Mouse (Mus musculus) c-Kit-positive CD71-positive TER-119-positive erythroid progenitor cells, embryonic 14.5 days (primary cell): Measurements from ENCODE around the gene Snx30.

Experiments
- DNase-seq: peaks from one replicate; pipeline ENCODE4 v3.0.0-alpha.2; 2013; ENCODE audit warnings: low spot score

The Snx30 gene

DNA sequence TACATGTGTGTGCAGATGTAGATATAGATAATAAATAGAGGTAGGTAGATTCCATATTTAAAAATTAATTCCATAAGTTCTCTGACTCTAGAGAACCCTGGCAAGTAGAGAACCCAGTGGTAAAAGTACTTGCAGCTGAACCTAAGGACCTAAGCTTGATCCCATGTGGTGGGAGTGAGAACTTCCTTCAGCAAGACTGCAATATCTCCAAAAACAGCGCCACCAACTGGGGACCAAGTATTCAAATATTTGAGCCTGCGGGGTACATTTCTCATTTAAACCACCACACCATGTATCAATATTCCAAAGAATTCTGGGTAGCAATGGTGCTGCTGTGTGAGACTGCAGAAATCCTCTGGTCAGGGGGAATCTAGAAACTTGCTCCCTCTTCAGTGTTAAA, 11.5 kb upstream of the Snx30 start:
- DNase-seq: no peak

DNA sequence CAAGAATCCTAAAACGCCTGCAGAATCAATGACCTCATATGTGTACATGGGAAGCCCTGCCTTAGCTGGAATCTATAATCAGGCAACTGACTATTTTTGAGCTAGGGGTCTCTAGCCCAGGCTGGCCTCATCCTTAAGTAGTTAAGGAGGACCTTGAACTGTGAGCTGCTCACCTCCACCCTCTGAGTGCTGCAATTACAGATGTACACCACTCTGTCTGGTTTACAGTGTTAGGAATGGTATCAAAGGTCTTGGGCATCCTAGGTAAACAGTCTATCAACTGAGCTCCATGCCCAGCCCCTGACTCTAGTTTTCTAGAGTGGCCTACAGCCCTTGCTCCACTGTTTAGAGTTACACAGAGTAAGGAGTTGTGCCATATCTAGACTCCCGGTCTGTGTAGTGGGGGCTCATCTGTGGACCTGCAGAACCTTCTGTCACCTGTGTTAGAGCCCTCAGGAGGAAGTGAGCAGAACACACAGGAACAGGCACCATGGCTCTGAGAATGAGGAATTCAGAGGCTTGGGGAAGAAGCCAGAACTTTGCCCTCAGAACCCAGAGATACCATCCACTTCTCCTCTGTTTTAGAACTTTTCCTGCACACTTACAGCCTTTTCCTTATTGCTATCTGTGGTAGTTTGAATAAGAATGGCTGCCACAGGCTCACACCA, 9.7 kb upstream of the Snx30 start:
- DNase-seq: no peak

DNA sequence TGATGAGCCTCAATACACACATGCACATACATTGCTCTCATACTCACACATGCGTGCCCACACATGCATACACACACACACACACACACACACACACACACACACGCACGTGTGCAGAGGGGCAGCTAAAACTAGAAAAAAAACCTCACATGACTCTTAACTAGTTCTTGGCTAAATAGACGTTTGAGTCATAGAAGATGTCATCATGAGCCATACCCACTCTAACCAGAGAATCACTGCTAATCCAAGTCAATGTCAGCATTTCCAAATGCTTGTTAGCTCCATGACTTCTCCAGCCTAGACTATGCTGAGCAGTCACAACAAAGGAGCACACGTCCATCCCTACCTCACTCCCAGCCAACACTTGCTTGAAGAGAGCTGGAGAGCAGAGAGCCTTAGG, 5.5 kb upstream of the Snx30 start:
- DNase-seq: no peak

DNA sequence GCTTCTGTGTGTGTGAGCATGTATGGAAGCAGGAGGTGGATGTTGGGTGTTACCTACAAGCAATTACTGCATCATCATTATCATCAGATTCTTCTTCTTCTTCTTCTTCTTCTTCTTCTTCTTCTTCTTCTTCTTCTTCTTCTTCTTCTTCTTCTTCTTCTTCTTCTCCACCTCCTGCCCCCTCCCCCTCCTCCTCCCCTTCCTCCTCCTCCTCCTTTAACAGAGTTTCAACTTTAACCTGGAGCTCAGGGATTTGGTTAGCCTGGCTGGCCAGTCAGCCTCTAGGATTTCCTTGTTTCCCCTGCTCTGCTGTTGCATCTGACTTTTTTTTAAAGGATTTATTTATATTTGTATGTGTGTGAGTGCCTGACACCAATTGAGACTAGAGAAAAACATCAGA, 4.2 kb upstream of the Snx30 start, which contains the start of gene Inip:
Gene Inip, minus strand, starts transcription at position 101 of the 400 bp plus-strand sequence.
- no peak for DNase-seq

DNA sequence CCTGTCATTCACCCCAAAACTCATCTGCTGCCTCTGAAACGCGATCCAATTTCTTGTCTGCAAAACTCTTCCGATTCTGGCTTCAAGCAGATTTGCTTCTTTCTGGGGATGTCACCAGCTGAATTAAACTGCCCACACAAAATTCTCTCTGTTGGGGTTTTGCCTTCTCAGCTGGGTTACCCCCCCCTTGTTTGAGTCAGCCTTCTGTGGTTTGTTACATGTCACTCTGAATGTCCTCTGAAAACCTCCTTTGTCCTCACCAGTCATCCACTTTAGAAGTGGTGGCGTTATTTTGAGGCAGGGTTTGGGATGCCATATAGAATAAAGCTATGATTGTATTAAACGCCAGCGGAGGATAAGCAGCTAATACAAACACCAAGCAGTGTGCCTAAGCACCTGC, 3.5 kb upstream of the Snx30 start:
- DNase-seq: no peak

DNA sequence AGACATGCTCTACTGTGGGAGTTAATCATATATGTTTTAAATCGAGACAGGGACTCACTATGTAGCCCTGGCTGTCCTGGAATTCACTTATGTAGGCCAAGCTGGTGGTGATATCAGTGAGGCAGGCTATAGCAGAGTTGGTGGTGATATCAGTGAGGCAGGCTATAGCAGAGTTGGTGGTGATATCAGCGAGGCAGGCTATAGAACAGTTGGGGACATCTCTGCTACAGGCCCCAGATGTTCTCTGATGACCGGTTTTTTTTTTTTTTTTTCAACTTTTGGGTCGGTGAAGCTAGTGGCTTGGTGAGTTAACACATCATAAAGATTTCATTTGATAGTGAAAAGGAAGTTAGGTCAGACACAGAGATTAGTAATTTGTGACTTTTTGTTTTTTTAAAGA, 2.8 kb upstream of the Snx30 start:
- DNase-seq: no peak

DNA sequence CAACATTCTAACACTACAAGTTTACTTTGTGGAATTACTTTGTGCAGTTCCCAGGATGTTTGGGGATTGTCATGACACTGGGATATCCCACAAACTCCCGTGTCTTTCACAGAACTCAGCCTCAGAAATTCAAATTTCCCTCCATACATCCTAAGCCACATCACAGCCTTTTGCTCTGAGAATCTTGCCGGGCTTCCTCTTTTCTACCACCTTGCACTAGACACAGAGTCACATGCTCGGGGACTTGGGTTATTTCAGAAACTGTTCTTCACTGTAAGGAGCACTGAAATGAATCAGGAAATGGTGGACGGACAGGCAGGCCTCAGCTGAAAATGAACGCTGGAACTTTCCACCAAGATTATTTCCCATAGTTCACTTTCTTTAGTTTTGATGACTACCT, 2.3 kb upstream of the Snx30 start:
- no peak for DNase-seq

DNA sequence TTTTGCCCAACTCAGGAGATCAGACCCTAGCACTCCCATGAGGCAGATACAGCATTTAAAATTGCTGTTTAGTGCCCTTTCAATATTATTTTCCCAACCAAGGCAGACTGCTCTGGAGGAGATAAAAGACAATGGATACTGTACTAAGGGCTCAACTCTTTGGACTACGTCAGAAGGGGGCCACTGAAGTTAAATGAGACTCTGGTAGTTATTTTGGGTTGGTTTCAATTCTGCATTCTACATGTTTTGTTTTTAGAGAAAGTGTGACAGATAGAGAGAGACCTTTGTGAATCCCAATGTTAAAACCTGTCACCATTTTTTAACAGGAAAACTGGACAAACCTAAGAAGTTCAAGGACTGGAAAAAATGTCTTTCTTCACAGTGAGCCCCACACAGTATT, 886 bp upstream of the Snx30 start:
- DNase-seq: no peak

DNA sequence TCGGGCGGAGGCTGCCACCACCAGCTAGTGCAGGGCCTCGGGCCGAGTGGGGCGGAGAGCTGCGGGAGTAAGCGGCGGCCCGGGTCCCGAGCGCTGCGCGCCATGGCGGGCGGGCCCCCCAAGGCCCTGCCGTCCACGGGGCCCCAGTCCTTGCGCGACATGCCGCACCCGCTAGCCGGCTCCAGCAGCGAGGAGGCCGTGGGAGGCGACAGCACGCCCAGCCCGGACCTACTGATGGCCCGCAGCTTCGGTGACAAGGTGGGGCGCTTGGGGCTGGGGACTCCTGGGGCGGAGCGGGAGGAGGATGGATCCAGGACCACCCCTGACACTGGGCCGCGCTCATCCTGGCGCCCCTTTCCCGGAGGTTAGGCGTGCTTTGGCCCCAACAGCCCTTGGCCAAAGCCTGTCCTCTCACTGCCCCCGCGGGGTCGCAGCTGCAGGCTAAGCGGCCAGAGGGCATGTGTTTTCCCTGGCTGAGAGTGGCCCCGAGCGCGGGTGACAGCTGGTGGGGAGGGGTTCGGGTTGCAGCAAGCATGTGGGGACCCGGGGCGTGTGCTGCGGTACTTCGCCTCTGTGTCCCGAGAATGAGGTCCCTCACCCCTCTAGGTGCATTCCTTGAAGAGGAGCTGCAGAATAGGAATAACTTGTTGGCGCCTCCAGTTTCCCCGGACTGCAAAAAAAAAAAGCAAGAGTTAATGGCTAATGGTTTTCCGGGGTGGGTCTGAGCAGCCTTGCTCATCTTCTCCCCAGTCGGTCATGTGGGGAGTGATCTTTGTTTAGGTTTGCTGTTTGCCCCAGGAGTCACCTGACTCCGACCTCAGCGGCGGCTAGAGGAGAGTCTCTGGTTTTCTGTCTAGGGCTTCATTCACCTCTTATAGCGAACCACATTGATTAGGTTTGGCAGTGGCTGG, 583 bp downstream of the Snx30 start:
- no peak for DNase-seq

DNA sequence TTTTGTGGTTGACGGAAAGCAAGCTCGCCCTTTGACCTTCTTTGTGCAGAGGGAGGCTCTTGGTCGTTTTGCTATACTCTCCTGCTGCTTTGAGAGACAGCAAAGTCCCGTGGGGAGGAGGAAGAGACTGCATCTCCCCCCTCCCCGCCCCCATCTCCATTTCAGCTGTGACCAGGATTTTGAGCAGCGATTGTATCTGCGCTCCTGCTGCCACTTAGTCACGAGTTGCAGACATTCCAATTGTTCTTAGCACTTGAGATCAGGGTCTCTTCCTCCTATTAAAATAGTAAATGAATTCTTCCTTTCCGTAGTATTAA, 1.2 kb downstream of the Snx30 start:
- no peak for DNase-seq

DNA sequence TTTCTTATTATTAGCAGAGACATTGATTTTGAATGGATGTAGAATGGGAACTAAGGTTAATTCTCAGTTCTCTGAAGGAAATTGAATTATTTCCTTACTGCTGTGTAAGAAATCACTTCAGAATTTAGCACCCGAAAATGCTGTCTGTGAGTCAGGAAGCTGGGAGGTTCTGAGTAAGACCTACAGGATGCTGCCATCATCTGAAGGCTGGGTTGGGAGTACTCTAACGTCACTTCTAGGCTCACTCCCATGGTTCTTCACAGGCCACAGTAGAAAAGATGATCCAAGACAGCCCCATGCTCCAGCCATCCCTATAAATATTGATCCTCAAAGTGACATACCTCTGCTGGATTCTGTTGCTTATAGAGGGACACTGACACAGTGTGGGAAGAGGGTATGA, 1.9 kb downstream of the Snx30 start:
- DNase-seq: no peak

DNA sequence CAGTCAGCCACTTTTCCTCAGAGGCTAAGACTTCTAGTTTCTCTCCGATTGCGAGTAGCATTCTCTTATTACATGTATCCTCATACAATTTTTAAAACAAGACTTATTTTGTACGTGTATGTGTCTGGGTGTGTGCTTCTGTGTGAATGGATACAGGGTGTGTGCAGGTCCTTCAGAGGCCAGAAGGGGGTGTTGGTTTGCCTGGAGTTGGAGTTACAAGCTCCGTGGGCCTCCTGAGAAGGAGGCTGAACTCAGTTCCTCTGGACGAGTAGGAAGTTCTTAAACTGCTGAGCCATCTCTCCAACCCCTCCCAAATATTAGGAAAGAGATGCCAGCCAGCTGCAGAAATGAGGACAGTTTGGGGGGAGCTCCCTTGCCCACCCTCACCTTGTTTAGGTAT, 2.8 kb downstream of the Snx30 start:
- DNase-seq: no peak

DNA sequence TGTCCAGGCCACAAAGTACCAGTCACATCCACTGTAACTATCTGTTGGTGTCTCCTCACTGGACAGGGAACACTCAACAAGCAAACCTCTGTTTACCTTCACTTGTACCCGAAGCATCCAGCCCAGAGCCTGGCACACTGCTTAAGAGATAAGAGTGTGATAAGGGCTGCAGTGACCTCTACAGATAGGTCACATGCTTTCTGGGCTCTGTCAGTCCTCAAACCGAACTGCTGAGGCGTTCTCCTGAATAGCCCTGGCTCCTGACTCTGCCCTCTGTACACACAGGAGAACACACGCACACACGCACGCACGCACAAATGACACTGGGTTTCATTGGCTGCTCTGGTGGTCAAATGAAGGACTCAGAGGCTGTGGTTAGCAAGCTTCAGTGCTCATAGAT, 8.5 kb downstream of the Snx30 start:
- DNase-seq: no peak

DNA sequence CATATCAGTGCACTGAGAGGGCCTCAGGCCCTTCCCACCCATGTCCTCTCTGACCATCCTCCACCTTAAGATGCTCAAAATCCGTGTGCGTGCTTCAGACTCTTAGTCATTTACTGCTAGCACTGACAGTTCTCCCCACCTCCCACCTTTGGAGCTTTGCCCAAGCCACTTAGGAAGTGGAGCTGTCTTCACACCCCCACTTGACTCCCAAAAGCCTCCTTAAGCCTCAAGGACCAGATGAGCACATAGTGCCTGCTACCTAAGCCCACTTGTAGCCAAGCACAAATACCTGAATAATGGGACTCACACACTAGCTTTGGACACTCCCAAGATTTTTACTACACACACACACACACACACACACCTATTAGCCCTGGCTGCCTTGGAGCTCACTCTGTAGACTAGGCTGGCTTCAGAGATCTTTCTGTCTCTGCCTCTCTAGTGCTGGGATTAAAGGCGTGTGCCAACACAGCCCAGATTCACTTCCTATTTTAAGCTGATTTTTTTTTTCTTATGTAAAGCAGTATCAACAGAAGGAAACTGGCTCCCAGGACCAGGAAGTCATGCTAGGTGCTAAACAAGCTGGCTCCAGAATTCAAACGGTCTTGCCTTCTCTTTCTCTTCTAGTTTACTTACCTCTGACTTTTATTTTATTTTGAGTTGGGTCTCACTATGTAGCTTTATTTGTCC, 9.6 kb downstream of the Snx30 start:
- no peak for DNase-seq

DNA sequence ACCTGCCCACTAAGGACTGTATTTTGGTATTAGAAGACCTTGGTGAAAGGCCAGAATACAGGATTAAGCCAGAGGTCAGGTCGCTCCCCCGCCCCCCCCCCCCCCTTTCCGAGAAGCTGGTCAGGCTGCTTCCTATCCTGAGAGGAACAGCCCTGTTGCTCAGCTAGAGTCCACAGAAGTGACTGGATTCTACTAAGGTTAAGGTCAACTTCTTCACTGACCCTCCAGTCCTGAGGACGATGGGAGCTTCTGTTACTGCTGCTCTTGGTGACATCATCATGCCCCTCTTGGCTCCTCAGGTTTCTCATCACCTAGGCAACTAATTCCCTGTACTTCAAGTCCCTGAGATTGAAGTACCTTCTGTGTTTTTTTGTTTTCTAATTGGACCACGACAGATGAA, 10.4 kb downstream of the Snx30 start:
- no peak for DNase-seq

DNA sequence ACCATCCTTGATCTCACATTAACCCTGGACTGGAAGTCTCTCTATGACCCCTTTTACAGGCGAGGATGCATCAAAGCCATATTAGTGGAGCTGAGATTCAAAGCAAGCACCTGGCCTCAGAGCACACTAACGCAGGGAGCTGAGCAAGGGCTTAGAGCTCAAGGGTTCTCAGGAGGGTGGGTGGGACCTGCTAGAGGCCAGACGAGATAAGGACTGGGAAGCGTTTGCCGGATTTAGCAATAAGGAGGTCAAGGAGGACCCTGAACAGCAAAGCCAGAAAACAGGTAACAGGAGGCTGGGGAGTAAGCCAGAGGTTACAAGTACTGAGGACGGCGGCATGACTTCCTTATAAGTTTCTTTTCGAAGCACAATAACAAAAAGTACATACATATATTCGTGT, 10.8 kb downstream of the Snx30 start:
- DNase-seq: no peak

DNA sequence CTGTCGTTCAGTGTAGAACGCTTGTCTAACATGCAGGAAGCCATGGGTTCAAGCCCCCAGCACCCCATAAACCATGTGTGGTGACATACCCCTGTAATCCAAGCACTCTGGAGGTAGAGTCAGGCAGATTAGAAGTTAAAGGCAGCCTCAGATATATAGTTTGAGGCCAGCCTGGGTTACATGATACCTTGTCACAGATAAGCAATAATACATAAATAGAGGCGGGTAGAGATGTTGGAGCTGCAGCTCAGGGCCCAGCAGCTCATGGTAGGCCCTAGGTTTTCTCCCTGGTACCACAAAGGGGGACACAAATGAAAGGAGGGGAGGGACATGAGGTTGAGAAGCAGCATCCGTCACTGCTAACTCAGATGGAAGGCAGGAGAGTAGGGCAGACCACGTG, 12.2 kb downstream of the Snx30 start:
- DNase-seq: no peak

DNA sequence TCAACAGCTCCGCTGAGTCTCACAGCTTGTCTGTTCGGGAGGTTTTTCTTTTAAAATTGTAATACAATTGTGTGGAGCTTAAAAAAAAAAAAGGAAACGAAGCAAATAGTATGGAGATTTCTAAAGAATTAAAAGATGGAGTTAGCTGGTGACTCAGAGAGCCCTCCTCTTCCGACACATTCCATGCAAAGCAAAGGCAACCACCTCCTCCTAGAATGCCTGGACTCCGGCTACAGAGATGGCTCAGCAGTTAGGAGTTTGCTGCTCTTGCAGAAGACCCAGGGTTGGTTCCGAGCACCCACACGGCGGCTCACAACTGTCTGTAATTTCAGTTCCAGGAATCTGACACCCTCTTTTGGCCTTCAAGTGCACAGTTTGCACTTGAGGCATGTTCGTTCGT, 12.9 kb downstream of the Snx30 start:
- no peak for DNase-seq

DNA sequence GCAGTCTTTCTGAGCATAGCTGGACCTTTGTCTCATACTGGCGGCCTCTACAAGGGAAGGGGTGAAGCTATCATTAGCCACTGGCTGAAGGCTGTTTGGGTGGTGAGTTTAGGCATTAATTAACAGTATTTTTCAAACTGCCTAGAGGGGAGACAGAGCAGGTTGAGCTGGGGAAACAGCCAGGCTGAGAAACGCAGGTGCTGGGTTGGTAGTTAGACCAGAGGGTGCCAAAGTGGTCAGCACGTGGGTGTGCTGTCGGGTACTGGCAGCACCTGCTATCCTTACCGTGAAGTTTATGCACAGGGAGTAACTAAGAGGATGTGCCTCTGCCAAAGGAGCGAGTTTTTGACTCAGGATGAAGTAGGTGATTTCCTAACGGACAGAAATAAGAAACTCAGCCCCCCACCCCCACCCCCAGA, 13.4 kb downstream of the Snx30 start:
- DNase-seq: no peak

DNA sequence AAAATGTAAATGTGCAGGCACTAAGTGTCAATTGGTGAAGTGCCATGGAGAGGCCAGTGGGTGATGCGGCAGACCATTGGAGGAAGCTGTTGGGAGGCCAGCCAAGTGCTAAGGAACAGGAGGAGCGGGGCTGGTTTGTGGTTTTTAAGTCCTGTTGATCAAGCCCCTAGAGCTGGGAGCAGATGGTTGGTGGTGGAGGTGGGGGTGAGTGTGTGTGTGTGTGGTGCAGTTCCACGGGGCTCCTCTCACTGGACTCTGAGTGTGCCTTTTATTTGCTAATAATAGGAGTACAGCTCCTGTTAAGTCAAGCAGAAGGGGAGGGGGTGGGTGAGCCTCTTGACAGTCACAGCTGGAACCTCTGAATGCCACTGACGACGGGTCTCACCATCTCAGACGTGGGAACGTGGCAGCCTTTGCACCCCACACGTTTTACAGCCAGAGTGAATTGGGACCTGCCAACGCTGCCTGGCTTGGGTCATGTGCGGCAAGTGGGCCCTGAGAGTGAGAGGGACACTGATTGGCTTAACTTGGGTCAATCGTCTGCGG, 13.9 kb downstream of the Snx30 start:
- no peak for DNase-seq

DNA sequence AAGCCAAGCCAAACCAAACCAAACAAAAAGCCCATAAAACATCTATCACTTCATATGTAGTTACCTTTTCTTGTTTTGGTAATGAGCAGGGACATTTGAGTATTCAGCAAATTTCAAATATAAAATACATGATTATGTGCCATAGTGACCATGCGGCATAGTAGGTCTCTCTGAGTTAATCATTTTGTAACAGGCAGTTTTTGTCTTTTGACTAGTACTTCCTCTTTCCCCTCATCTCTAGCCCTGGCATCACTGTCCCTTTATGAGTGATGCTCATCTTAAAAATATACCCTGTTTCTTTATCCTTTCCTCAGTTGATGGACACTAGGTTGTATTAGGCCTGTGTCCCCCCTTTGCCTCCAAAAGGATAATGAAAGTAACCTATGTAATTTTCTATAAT, 15.9 kb downstream of the Snx30 start:
- DNase-seq: no peak

DNA sequence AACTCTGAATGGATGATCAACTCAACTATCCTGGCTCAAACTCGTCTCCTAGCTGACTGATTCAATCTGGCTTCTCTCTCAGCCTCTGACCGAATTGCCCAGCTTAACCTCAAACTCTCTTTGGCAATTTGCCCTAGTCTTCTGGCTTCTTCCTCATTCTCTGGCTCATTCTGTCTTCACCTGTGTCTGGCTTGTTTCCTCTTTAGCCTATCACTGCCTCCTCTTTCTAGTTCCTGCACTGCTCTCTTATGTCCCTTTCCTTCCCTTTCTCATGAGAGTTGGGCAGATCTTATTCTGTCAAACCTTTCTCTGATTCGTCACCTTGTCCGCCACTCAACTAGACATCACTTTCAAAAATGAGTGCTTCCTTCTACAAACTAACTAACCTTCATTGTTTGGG, 16.5 kb downstream of the Snx30 start:
- no peak for DNase-seq

DNA sequence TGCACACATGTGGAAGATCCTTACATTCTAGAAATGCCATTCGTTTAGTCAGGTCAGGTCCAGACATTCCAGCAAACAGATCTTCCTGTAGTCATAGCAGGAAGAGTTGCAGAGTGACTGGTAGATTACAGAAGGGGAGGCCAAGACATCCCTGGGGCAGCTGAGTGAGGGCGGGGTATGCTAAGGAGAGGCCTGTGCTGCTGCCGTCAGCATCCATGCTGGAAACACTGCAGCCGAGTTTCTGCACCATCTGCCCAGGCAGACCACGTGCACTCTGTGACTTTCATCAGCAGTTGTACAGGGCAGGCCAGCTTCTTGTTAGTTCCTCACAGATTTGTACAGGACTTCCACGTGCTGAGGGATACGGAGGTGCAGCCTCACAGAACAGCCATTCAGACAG, 17.8 kb downstream of the Snx30 start:
- DNase-seq: no peak
